Mouse (Mus musculus) adrenal gland, adult (tissue): Measurements from ENCODE around the gene Tcerg1l.

Source experiments
- DNase-seq, 2 experiments: peaks; one replicate each; pipeline ENCODE4 v3.0.0; 2022 to 2023; ENCODE audit warnings: low spot score in 1 of 2; ENCODE audit not compliant: inconsistent age in 2 of 2

The Tcerg1l gene

GRCm38 (mm10) chr7:138365519-138365918, 32.0 kb downstream of the Tcerg1l start:
- no peak for DNase-seq

GRCm38 (mm10) chr7:138357475-138357874, 40.1 kb downstream of the Tcerg1l start:
- DNase-seq = no peak

- no peak for DNase-seq
Measured at GRCm38 (mm10) chr7:138356655-138357449, 40.7 kb downstream of the Tcerg1l start.

- no peak for DNase-seq
Measured at GRCm38 (mm10) chr7:138345451-138345850, 52.1 kb downstream of the Tcerg1l start.

GRCm38 (mm10) chr7:138338451-138338850, 59.1 kb downstream of the Tcerg1l start:
- no peak for DNase-seq

GRCm38 (mm10) chr7:138337946-138338345, 59.6 kb downstream of the Tcerg1l start:
- no peak for DNase-seq

- no peak for DNase-seq
Measured at GRCm38 (mm10) chr7:138332504-138333168, 64.9 kb downstream of the Tcerg1l start.

- no peak for DNase-seq
Measured at GRCm38 (mm10) chr7:138331266-138331665, 66.3 kb downstream of the Tcerg1l start.

GRCm38 (mm10) chr7:138328637-138329036, 68.9 kb downstream of the Tcerg1l start:
- no peak for DNase-seq

GRCm38 (mm10) chr7:138326760-138327159, 70.8 kb downstream of the Tcerg1l start:
- no peak for DNase-seq

GRCm38 (mm10) chr7:138313733-138314132, 83.8 kb downstream of the Tcerg1l start:
- no peak for DNase-seq

- no peak for DNase-seq
Measured at GRCm38 (mm10) chr7:138306126-138306525, 91.4 kb downstream of the Tcerg1l start.

GRCm38 (mm10) chr7:138284790-138285189, 112.7 kb downstream of the Tcerg1l start:
- no peak for DNase-seq

- DNase-seq = no peak
Measured at GRCm38 (mm10) chr7:138275263-138275662, 122.3 kb downstream of the Tcerg1l start.

- DNase-seq = no peak
Measured at GRCm38 (mm10) chr7:138271328-138271727, 126.2 kb downstream of the Tcerg1l start.

- no peak for DNase-seq
Measured at GRCm38 (mm10) chr7:138269386-138269785, 128.1 kb downstream of the Tcerg1l start.

- no peak for DNase-seq
Measured at GRCm38 (mm10) chr7:138267976-138268646, 129.4 kb downstream of the Tcerg1l start.

GRCm38 (mm10) chr7:138248612-138249011, 148.9 kb downstream of the Tcerg1l start:
- DNase-seq = no peak

GRCm38 (mm10) chr7:138248176-138248575, 149.4 kb downstream of the Tcerg1l start:
- peak; percentile 7 to 33 for DNase-seq

GRCm38 (mm10) chr7:138246684-138247083, 150.8 kb downstream of the Tcerg1l start:
- no peak for DNase-seq

- no peak for DNase-seq
Measured at GRCm38 (mm10) chr7:138242229-138242628, 155.3 kb downstream of the Tcerg1l start.

GRCm38 (mm10) chr7:138237708-138238225, 159.8 kb downstream of the Tcerg1l start:
- no peak for DNase-seq
